Mouse (Mus musculus): Measurements from ENCODE around the gene Atf2.

GRCm38 (mm10) chr2:73927711-73928110 lies 35.3 kb upstream of the Atf2 start:
- TF ChIP-seq POLR2A (IDR thresholded peaks at IDR 0.05; ENCODE audit: control insufficient read depth, low read depth, low read length) (no peak), CTCF (IDR thresholded peaks at IDR 0.05; ENCODE audit: control insufficient read depth, insufficient read depth, insufficient replicate concordance, low read depth, low read length) (no peak)

Measured in testis, adult 2 months (tissue).